In genomic region chr5:113875625-113876024, GRCm38 (mm10) we compare ENCODE assay signal across 17 mouse cellular contexts. TPM values are rescaled to one million over a fixed set of nuclear protein-coding genes. Genes with fewer than 3 reads are reported as not detected.
A peak's percentile ranks its signal among the peaks of the same experiment; 100 is the strongest.
DNase-seq lines count a peak whose midpoint lies in the region; ATAC-seq lines count a peak whose summit lies in the region.
"Had no signal": no experiment of that assay in that cellular context is flagged by ENCODE, and none has a peak within 500 bp of the region (broad histone marks: within the 10 kb centered on the region; RNA-seq: fewer than 3 reads in every experiment).

No protein-coding gene starts in this region.

- no peak for DNase-seq in heart, adult 8-10 months (ENCODE audit: low spot score)
- DNase-seq in neural tube, embryonic 10.5 days (ENCODE audit: extremely low spot score, low spot score) = no peak
- DNase-seq in large intestine, adult 2 months (ENCODE audit: low read depth, low spot score) = peak; percentile 73
- no peak for DNase-seq in lung, adult 18-20 months
- no peak for DNase-seq in liver, embryonic 11.5 days (ENCODE audit: low spot score)
- DNase-seq in lung, postnatal 36 days = no peak
- DNase-seq: adrenal gland, adult 8-10 months; B cell, adult 2 months; cerebellum, postnatal 14 days; liver, postnatal 0 days; thymus, postnatal 36 days had no signal

- H3K36me3 ChIP-seq in heart, embryonic 13.5 days = peaks cover 58% of the 10 kb centered on the region
- H3K36me3 ChIP-seq in neural tube, embryonic 12.5 days = peaks cover 36% of the 10 kb centered on the region
- peaks cover 25% of the 10 kb centered on the region; the same call in 1 of the 2 replicates for H3K36me3 ChIP-seq in liver, embryonic 11.5 days (ENCODE audit: control insufficient read depth, insufficient read depth, low read length)

- H3K4me3 ChIP-seq in heart, embryonic 13.5 days = no peak overlapping the region
- no peak overlapping the region for H3K4me3 ChIP-seq in neural tube, embryonic 12.5 days
- no peak overlapping the region for H3K4me3 ChIP-seq in liver, embryonic 11.5 days (ENCODE audit: low read depth, low read length)
- H3K4me3 ChIP-seq: embryonic facial prominence, embryonic 15.5 days; limb, embryonic 12.5 days had no signal

- H3K27ac ChIP-seq in heart, embryonic 13.5 days (replicated peaks) = peak overlapping the region; percentile 32; the same call in 1 of the 2 replicates
- H3K27ac ChIP-seq in neural tube, embryonic 12.5 days = peak overlapping the region; percentile 47; the same call in 1 of the 2 replicates
- no peak overlapping the region for H3K27ac ChIP-seq in liver, embryonic 11.5 days (ENCODE audit: low read depth, low read length)
- H3K27ac ChIP-seq: embryonic facial prominence, embryonic 15.5 days; limb, embryonic 12.5 days; macrophage had no signal

- no peaks in the 10 kb centered on the region for H3K27me3 ChIP-seq in heart, embryonic 13.5 days (replicated peaks)
- no peaks in the 10 kb centered on the region for H3K27me3 ChIP-seq in neural tube, embryonic 12.5 days (replicated peaks)
- no peaks in the 10 kb centered on the region for H3K27me3 ChIP-seq in liver, embryonic 11.5 days (replicated peaks; ENCODE audit: control insufficient read depth, insufficient read depth, low read length)
- H3K27me3 ChIP-seq: embryonic facial prominence, embryonic 15.5 days; limb, embryonic 12.5 days had no signal

- H3K9ac ChIP-seq in heart, embryonic 13.5 days = peak overlapping the region; percentile 33
- no peak overlapping the region for H3K9ac ChIP-seq in neural tube, embryonic 12.5 days
- H3K9ac ChIP-seq in liver, embryonic 11.5 days (ENCODE audit: low read depth, low read length) = no peak overlapping the region
- H3K9ac ChIP-seq: embryonic facial prominence, embryonic 15.5 days; limb, embryonic 12.5 days; liver, postnatal 0 days had no signal

- no peak overlapping the region for H3K4me2 ChIP-seq in heart, embryonic 13.5 days
- H3K4me2 ChIP-seq in neural tube, embryonic 12.5 days (replicated peaks) = no peak overlapping the region
- H3K4me2 ChIP-seq in liver, embryonic 11.5 days = no peak overlapping the region
- H3K4me2 ChIP-seq: embryonic facial prominence, embryonic 15.5 days; limb, embryonic 12.5 days had no signal

- no peak for ATAC-seq in heart, embryonic 13.5 days (ENCODE audit: extremely low read depth, insufficient number of reproducible peaks, low FRiP score, low TSS enrichment)
- no peak for ATAC-seq in neural tube, embryonic 12.5 days (ENCODE audit: low FRiP score, low read depth)
- ATAC-seq in liver, embryonic 11.5 days (replicated peaks; ENCODE audit: low FRiP score) = no peak
- ATAC-seq: inflammation-experienced regulatory T-cells, adult 6 months; liver, postnatal 0 days had no signal

- H3K9me3 ChIP-seq in heart, embryonic 13.5 days = no peaks in the 10 kb centered on the region
- H3K9me3 ChIP-seq in neural tube, embryonic 12.5 days = no peaks in the 10 kb centered on the region
- no peaks in the 10 kb centered on the region for H3K9me3 ChIP-seq in liver, embryonic 11.5 days (ENCODE audit: control insufficient read depth, low read length)
- H3K9me3 ChIP-seq: embryonic facial prominence, embryonic 15.5 days; limb, embryonic 12.5 days had no signal

- H3K4me1 ChIP-seq in heart, embryonic 13.5 days = peaks cover 87% of the 10 kb centered on the region
- peaks cover 71% of the 10 kb centered on the region for H3K4me1 ChIP-seq in neural tube, embryonic 12.5 days
- H3K4me1 ChIP-seq in liver, embryonic 11.5 days (replicated peaks; ENCODE audit: control insufficient read depth, insufficient read depth, low read length) = peaks cover 48% of the 10 kb centered on the region

- WGBS in heart, embryonic 13.5 days = 88% methylated on average over 4 of the region's 4 CpGs
- WGBS in neural tube, embryonic 12.5 days = 87% methylated on average over 4 of the region's 4 CpGs
- 54% methylated on average over 4 of the region's 4 CpGs for WGBS in large intestine, adult 2 months
- WGBS in liver, embryonic 11.5 days = 87% methylated on average over 4 of the region's 4 CpGs

RNA-seq across cellular contexts. Expression of gene Coro1c, which starts 32.9 kb away (rescaled TPM):
- 95.4 and 99.4 TPM in 2 replicates for polyA plus RNA-seq in heart, embryonic 13.5 days (2015; fragmentation: Nextera tagmentation; extraction: Ambion mirVana)
- 10 to 100 TPM; 21.9 to 30.3 (median 23.7) TPM for total RNA-seq in heart, adult 8-10 months (2022)
- polyA plus RNA-seq in neural tube, embryonic 12.5 days (2016; fragmentation: Nextera tagmentation; extraction: Ambion mirVana) = 259 and 292 TPM in 2 replicates
- 130 and 171 TPM in 2 replicates for polyA plus RNA-seq in large intestine, adult 2 months (2012; rRNA removed)
- polyA plus RNA-seq in liver, embryonic 11.5 days (2014; fragmentation: Nextera tagmentation; extraction: Ambion mirVana) = 122 and 137 TPM in 2 replicates

RNA-seq across cellular contexts. Expression of gene Selplg, which starts 43.2 kb away (rescaled TPM):
- polyA plus RNA-seq in heart, embryonic 13.5 days (2015; fragmentation: Nextera tagmentation; extraction: Ambion mirVana) = 1.2 and 1.3 TPM in 2 replicates
- total RNA-seq in heart, adult 8-10 months (2022) = 10 to 100 TPM in 1 of 4 experiments, 1 to 10 TPM in 3; 1.8 to 10.3 (median 2.6) TPM
- 1.5 and 2.3 TPM in 2 replicates for polyA plus RNA-seq in neural tube, embryonic 12.5 days (2016; fragmentation: Nextera tagmentation; extraction: Ambion mirVana)
- polyA plus RNA-seq in large intestine, adult 2 months (2012; rRNA removed) = 32.2 and 38.6 TPM in 2 replicates
- polyA plus RNA-seq in liver, embryonic 11.5 days (2014; fragmentation: Nextera tagmentation; extraction: Ambion mirVana) = 17.1 and 17.8 TPM in 2 replicates
